Mouse (Mus musculus) bone marrow, adult 2 months (tissue): ENCODE measurements at regions not wholly inside any gene's neighbourhood (a gene's known extent, or its start where the extent isn't known, plus 50 kb on each side); places are given as distances from the start of the nearest gene placed in this dataset.

Experiments used
- CTCF ChIP-seq: fragments of 200-500 bp; IDR thresholded peaks from 2 replicates; pipeline ENCODE4 v1.5.1; 2011; ENCODE audit warnings: low read length, control low read depth; ENCODE audit not compliant: control insufficient read depth, insufficient read depth
- POLR2A ChIP-seq: fragments of 200-500 bp; IDR thresholded peaks from 2 replicates; pipeline ENCODE4 v1.6.1; 2011; ENCODE audit warnings: low read depth, mild to moderate bottlenecking, control low read depth, low read length, borderline replicate concordance; ENCODE audit not compliant: control insufficient read depth

- TF ChIP-seq CTCF (no peak), POLR2A (no peak)
These were observed 464.2 kb upstream of the Marcks start for GRCm38 (mm10) chr10:37602936-37603335.
